Mouse (Mus musculus) liver, postnatal 0 days (tissue): ENCODE measurements around the gene Slc26a10.

Experiments used
- CTCF ChIP-seq: sonication (generic); IDR thresholded peaks from 2 replicates; pipeline ENCODE4 v1.5.1; 2016; ENCODE audit warnings: antibody characterized with exemption, low read depth
- EP300 ChIP-seq: IDR thresholded peaks from 2 replicates; pipeline ENCODE4 v1.6.1; 2016; ENCODE audit warnings: antibody characterized with exemption, low read depth, mild to moderate bottlenecking

DNA sequence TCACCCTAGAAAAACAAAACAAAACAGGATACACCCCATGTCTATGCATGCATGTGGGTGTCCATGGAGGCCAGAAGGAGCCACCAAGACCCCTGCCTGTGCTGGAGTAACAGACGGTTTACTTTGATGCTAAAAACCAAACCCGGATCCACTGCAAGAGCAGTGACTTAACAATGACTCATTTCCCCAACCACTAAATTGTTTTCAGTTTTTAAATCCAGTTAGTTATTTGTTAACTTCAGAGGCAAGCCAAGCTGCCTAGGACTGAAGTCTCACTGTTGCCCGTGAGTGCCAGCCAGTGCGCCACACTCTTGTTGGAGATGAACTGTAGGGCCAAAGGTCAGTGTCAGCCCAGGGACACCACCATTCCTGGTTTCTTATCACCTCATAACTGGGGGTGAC, 30.0 kb downstream of the Slc26a10 start:
- TF ChIP-seq EP300 (no peak), CTCF (no peak)
